Mouse (Mus musculus): ENCODE results near the gene Igsf9.

GRCm38 (mm10) chr1:172474196-172474595 is 7.4 kb upstream of the Igsf9 start:
- TF ChIP-seq CTCF (IDR thresholded peaks at IDR 0.05; ENCODE audit: control insufficient read depth, insufficient read depth, insufficient read length) (no peak), MAX (IDR thresholded peaks at IDR 0.05) (no peak), USF1 (IDR thresholded peaks at IDR 0.05; ENCODE audit: low read depth) (no peak), CEBPB (IDR thresholded peaks at IDR 0.05; ENCODE audit: low read depth) (no peak), MYOG (IDR thresholded peaks at IDR 0.05; ENCODE audit: control insufficient read depth, extremely low read depth, insufficient read length) (no peak)

All from C2C12 (cell line).